Mouse (Mus musculus): ENCODE measurements around the gene Erc2.

DNA sequence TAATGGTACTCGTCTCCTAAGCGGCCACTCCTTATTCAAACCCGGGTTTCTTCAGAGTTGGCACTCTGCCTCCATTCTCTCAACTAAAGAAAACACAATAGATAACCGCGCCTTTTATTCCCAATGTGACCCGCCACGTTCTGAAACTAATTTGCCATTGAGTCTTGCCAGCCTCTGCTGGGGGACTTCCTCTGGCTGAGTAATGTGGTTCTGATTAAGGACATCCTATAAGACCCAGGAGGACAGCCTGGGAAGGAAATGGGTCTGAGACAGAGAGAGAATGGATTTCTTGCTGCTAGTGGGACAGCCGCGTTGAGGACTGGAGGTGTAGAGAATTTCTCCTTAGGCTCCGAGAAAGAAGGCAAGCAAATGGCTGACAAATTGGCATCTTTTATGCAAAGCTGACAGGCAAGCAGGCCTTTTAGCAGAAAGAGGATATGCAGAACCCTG lies 753.4 kb downstream of the Erc2 start:
- TF ChIP-seq MAX (IDR thresholded peaks at IDR 0.05; ENCODE audit: low read length), result no peak
- no peak for TF ChIP-seq TCF12 (IDR thresholded peaks at IDR 0.05; ENCODE audit: low read depth, low read length)
- no peak for TF ChIP-seq BHLHE40 (IDR thresholded peaks at IDR 0.05; ENCODE audit: low read depth, low read length)
- TF ChIP-seq POLR2A (IDR thresholded peaks at IDR 0.05; ENCODE audit: low read depth, low read length), result no peak
- TF ChIP-seq SIN3A (IDR thresholded peaks at IDR 0.05; ENCODE audit: low read length), result no peak
- no peak for TF ChIP-seq KAT2A (IDR thresholded peaks at IDR 0.05; ENCODE audit: insufficient replicate concordance, low read length)
- no peak for TF ChIP-seq JUND (conservative IDR thresholded peaks at IDR 0.05; ENCODE audit: low read depth, low read length)
- TF ChIP-seq ZNF384 (IDR thresholded peaks at IDR 0.05; ENCODE audit: low read depth, low read length), result no peak

Data from CH12.LX (cell line).